Mouse (Mus musculus) G1E (cell line): Measurements from ENCODE around the gene Plxnd1.

Experiments
- CTCF ChIP-seq: IDR thresholded peaks from 2 replicates; pipeline ENCODE4 v1.5.1; 2012; ENCODE audit warnings: low read depth, low read length, inconsistent platforms, mixed read lengths
- GATA1 ChIP-seq: IDR thresholded peaks from 2 replicates; pipeline ENCODE4 v1.6.1; 2012; ENCODE audit warnings: borderline replicate concordance, low read length, inconsistent platforms, mixed read lengths
- GATA2 ChIP-seq: IDR thresholded peaks from 2 replicates; pipeline ENCODE4 v1.6.1; 2012; ENCODE audit warnings: low read depth, low read length, inconsistent platforms, borderline replicate concordance
- POLR2AphosphoS5 ChIP-seq: IDR thresholded peaks from 2 replicates; pipeline ENCODE4 v1.6.1; 2012; ENCODE audit warnings: low read depth, low read length, inconsistent platforms; ENCODE audit not compliant: insufficient replicate concordance
- TAL1 ChIP-seq: conservative IDR thresholded peaks from 2 replicates; pipeline ENCODE4 v1.6.1; 2012; ENCODE audit warnings: low read depth, low read length, inconsistent platforms, mixed read lengths

DNA sequence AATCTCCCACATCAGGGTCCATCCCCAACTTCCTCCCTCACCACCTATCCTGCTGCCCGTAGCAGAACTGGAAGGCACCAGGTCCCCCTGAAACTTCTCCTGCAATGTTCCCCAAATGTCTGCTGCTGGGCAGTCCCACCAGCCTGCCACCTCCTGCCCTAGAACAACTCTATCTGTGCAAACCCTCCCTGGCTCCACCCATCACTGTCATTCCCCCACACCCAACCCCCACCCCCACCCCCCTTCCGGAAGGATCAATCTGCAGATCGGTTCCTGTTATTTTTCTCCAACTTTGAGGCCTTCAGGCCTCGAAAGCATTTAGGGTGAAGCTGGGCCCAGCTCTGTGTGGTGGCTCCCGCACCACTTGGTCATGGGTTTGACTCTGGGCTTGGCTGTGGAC is 8.7 kb upstream of the Plxnd1 start:
- TF ChIP-seq CTCF (no peak), TAL1 (no peak), GATA1 (no peak), POLR2AphosphoS5 (no peak), GATA2 (no peak)
